Mouse (Mus musculus) layer of hippocampus, adult 9-11 months (tissue): ENCODE data around the gene Rab11fip3.
A peak's percentile ranks its signal among the peaks of the same experiment; 100 is the strongest.
"Not testable (repeated sequence)": the region's sequence is repeated elsewhere in the genome, so short reads cannot be mapped to it uniquely, and the experiment has no call there.

ENCODE experiments used
- DNase-seq: peaks from one replicate; pipeline ENCODE4 v3.0.0; 2022

The Rab11fip3 gene

DNA sequence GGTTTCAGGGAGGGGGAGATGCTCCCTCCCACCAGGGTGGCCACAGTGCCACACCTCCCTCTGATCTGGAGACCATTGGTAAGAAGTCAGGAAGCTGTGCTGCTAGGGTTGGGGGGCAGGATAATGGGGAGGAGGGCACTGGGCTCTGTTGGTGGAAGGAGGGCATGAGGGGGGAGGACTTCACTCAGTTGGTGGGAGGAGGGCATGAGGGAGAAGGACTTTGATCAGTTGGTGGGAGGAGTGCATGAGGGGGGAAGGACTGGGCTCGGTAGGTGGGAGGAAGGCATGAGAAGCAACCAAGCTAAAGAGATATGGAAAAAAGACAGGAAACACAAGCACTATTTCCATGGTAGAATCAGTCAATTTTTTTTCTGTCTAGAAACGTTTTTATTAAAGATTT lies 11.5 kb upstream of the Rab11fip3 start:
- no peak for DNase-seq

DNA sequence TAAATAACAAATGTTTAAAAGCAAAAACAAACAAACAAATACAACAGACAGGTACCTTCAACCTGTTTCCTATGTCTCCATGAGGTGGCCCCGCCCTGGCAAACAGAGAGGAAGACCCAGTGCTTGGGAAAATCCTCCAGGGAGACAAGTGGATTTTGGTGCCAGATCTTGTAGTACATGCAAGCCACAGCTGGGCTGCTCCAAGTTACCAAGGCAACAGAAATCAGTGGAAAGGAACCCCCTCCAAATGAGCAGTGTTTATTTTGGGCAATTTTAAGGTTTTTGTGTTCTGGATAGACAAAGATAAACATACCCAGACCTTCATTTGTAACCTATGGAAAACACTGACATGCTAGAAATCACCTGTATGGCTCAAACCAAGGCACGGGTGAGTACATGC lies 9.5 kb upstream of the Rab11fip3 start:
- peak; percentile 38 for DNase-seq

DNA sequence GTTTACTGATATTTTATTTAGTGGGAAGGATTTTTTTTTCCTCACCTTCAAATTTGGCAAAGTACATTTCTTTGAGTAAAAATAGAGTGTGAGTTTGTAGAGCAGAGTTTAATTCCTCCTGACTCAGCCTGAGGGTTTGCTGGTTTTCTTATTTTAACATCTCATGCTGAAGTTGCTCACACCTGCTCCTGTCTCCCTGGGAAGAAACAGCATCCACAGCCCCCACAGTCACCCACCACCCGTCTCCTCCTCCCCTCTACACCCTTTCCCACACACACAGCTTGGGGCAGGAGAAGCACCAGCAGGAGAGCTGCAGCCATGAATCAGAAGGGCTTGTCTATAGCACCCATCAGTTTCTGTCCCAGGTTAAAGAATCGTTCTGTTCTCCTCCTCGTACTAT lies 5.9 kb upstream of the Rab11fip3 start:
- DNase-seq = peak; percentile 51

DNA sequence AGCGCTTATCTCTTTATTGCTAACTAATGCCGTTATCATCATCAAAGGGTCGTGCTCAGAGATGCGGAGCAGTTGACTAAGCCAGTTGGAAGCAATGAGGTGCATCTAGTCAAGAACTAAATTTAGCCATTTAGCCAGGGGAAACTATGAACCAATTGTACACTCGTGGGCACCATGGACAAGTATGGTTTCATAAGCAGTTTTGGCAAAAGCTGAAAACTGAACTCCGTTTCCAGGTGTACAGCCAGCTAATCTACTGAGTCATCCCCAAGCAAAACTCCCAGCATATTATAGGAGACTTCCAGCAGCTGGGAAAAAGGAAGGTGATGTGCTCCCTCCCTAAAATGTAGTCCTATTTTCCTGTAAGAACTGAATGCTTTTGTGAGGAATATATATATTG lies 781 bp upstream of the Rab11fip3 start:
- DNase-seq = no peak

DNA sequence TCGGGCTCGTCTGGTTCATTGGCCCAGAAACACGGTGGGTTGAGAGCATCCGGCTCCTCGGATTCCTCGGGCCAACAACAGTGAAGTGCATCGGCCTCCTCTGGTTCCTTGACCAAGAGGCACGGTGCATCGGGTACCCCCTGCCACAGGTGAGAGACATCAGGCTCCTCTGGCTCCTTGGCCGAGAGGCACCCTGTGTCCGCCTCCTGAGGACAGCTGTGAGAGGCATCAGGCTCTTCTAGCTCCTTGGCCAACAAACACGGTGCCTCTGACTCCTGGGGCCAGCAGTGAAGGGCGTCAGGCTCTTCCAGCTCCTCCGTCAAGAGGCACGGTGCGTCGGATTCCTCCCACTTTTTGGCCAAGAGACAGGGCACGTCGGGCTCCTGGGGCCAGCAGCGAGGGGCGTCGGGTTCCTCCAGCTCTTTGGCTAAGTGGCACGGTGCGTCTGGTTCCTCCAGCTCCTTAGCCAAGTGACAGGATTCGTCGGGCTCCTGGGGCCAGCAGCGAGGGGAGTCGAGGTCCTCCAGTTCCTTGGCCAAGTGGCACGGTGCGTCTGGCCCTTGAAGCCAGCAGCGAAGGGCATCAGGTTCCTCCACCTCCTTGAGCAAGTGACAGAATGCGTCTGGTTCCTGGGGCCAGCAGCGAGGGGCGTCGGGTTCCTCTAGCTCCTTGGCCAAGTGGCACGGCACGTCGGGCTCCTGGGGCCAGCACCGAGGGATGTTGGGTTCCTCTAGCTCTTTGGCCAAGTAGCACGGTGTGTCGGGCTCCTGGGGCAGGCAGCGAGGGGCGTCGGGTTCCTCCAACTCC lies 1.1 kb downstream of the Rab11fip3 start:
- DNase-seq = no peak

DNA sequence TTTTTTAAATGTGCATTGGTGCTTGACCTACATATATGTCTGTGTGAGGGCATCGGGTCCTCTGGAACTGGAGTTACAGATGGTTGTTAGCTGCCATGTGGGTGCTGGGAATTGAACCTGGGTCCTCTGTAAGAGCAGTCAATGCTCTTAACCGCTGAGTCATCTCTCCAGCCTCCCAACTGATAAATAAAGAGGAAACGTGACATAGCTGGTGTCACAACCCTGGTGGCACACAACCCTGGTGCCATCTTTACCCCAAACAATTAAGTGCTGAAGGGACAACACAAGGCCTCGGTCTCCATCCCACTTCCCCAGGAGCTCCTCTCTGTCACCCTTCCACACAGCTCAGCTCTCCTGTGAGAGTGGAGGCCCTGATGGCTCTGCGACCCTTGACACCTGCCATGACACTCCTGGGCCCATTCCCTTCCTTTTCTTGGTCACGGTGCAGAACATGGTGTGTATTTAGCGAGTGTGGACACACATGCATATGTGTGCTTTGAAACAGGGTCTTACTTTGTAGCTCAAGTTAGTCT lies 2.8 kb downstream of the Rab11fip3 start:
- no peak for DNase-seq

DNA sequence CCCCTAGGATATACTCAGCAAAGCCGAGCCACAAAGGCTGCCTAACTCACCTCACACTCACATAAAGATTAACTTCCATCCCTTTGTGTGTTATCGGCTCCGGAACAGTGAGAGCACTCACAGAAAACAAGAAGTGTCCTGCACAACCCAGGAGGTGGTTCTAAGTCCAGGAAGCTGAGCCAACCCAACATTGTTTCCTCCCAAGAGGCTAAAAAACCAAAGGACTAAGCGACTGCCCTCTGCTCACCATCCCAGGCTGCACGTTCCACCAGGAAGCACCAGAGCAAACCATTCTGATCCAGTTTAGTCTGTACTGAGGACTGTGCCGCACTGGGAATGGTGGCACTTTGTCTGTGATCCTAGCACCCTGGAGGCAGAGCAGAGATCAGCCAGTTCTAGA lies 4.4 kb downstream of the Rab11fip3 start:
- DNase-seq = no peak

DNA sequence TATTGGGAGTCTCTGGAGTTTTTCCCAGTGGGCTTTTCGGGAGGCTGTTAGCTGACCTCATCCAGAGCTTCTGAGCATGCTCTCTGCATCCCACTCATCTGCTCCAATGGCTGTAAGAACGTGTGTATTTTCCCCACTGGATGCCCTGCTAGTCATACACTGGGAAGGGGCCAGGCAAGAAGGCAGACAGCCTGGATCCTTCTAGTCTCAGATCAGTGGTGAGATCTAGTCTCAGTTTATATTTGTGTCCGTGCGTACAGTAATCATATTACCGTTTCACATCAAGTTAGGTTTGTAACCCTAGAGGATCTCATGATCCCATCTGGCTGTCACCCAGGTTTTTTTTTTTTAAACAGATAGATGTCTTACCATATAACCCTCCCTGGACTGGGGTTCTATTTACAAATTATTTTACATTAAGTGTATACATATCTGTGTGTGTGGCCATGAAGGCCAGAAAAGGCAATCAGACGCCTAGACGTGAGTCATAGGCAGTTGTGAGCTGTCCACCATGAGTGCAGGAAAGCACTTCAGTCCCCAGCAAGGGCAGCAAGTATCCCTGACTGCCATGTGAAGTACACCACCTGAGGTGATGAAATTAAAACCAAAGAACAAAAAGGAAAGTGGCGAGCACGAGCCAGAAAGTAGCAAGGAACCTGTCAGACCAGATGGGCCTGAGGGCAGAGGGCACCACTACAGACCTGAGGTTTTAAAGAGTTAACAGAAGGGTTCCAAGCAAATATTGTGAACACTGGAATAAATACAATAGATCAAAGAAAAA lies 11.4 kb downstream of the Rab11fip3 start:
- no peak for DNase-seq

DNA sequence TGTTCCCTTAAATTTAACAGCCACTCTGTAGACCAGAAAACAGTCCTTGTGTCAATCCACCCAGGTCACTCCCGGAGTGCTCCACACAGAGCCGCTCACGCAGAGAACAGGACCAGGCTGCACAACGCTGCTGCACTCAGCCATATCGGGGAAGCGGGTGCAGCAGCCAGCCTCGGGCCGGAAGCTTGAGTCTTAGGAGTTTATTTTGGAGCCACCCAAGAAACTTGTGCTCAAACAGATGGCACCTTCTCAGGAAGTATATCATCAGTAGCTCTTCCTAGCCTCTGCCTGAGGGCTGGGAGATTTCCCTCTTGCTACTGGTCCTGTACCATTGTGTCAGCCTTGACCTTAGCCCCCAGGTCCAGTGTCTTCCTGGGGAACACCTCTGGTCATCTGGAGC lies 12.1 kb downstream of the Rab11fip3 start:
- peak; percentile 39 for DNase-seq

DNA sequence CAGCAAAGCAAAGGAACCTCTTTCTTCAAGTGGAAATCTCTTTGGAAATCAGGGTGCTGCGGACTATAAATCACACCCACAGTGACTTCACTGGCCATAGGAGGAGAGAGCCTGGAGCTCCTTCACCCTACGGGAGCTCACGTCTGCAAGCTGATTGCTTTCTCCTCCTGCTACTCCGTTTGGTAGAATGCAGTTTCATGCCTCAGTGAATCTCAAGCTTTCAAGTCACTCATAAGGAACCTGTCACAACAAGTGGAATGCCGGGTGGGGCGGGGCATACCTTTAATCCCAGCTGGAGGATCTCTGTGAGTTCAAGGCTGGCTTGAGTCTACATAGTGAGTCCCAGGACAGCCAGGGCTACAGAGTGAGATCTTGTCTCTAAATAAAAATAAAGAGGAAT lies 14.2 kb downstream of the Rab11fip3 start:
- no peak for DNase-seq

DNA sequence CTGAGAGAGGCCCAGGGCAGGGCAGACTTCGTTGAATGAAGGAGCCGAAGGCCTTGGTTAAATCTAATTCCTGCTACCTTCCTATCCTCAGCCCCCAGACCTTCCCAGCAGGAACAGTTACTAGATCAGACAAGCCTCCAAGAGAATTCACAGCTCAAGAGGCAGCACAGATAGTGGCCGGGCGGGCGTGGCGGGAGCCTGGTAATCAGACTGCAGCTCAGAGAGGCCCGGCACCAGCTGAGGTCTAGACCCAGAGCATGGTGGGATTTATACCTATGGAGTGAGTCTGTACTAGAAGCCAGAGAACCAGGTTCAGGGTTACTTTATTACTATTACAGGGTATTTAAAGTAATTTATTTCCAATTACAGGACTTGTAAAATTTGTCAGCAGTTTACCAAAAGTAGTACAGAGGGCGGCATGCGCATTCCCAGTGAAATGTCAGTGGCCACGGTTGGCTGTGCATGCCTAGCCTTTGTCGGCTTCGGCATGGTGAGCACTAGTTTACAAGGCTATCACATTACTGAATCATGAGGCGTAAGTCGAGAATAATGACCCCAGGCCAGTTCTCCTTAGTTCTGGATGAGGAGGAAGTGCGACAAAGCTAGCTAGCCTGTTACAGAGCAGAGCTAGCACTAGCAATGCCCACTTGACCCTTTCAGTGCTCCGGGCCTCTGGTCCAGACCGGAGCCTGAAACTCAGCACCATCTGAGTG lies 15.1 kb downstream of the Rab11fip3 start:
- DNase-seq = no peak

DNA sequence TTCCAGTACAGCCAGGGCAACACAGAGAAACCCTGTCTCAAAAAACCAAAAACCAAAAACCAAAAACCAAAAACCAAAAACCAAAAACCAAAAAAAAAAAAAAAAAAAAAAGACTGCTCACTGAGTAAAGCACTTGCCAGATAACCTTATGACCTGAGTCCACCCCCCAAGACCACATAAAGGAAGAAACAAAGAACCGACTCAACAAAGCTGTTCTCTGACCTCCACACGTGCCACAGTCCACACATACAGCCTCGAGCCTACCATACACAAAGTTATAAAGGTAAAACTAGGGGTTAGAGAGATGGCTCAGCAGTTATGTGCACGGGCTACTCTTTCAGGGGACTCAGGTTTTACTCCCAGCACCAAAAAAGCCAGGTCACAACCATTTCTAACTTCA lies 16.6 kb downstream of the Rab11fip3 start:
- DNase-seq = no peak

DNA sequence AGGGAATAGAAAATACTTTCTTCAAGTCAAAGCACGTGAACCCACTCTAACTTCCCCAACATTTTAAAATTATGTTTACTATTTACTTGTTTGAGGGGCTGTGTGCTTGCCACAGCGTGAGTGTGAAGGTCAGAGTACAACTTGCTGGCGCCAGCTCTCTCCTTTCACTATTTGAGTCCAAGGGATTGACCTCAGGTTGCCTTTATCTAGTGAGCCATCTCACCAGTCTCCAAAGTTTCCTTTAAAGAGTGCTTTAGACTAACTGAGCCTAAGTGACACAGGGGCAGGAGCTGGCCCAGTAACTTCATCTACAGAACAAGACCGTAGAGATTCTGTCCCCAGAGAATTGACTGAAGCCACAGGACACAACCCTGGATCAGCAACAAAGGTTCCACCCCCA lies 17.3 kb downstream of the Rab11fip3 start:
- no peak for DNase-seq

DNA sequence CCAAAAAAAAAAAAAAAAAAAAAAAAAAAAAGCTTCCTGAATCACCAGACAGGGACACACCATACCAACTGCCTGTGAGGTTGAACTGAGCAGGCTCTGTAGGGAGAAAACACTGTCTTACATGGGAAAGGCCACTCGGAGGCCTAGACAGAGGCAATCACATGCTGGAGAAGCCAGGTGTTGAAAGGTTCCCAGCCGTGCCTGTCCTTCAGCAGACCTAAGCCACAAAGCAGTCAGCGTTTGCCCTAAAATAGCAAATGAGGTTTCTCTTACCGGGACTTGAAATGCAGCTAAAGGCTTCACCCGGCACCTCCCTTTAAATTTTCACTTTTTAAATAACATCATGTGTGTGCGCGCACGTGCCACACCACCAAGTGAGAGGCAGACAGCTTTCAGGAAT lies 21.2 kb downstream of the Rab11fip3 start:
- no peak for DNase-seq

DNA sequence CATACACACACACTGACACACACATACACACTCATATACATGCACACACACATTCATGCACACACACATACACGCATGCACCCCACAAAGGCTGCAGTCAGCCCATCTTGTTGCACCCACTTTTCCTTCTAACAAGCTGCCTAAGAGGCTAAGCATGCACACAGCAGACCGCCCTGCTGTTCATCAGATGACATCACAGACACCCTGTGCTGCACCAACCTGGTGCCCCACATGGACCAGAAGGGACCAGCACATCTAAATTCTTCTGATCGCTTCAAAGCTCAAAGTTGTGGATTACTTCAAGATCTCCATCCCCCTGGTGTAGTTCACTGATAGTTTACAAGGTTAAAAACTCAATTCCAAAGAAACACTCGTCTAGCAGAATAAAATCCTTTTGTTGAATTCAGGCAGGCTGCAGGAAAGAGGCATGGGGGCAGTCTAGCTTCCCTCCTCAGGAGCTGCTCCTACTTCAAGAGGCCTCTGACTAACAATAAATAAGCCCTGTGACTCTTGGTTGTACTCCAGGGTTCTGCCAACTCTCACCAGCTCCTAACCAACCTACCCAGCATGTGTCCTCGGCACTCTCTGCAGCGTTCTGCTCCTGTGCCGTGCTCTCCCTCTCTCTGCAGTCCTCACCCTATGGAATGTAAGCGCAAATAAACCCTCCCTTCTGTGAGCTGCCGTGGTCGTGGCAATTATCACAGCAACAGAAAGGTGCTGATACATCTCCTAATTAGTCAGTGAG lies 22.9 kb downstream of the Rab11fip3 start:
- DNase-seq = peak; percentile 51

DNA sequence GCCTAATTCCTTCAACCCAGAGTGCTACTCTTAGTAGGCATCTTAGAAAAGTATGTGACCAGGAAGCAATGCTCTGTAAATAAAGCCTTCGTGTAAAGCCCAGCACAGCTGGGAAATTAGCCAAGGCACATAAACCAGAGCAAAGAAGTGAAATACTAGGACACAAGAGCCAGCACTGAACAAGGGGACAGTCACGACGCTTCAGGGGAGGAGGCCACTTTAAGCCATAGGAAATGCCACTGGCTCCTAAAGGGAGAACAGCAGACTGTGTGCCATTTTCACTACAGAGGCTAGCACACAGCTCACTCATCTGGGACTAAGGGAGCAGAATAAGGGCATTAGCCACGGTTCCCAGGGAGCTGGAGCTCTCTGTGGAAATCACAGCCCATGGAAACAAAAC lies 24.1 kb downstream of the Rab11fip3 start:
- DNase-seq = no peak

DNA sequence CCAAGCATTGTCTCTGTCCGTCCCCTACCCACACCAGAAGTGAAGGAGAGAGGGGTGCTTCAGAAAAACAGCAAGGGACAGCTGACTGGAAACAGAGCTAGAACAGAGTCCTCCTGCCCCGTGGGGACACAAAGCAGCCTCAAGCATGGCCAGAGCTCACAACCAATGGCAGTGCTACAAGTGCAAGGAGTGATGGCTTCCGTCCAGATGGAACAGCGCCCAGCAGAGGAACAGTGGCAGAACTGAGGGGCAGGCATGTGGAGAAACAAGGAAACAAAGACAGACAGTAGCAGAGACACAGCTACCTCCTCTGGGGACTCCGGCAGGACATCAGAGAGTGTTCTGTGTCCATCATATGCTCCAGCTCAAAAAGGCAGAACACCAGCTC lies 26.1 kb downstream of the Rab11fip3 start:
- peak; percentile 89 for DNase-seq

DNA sequence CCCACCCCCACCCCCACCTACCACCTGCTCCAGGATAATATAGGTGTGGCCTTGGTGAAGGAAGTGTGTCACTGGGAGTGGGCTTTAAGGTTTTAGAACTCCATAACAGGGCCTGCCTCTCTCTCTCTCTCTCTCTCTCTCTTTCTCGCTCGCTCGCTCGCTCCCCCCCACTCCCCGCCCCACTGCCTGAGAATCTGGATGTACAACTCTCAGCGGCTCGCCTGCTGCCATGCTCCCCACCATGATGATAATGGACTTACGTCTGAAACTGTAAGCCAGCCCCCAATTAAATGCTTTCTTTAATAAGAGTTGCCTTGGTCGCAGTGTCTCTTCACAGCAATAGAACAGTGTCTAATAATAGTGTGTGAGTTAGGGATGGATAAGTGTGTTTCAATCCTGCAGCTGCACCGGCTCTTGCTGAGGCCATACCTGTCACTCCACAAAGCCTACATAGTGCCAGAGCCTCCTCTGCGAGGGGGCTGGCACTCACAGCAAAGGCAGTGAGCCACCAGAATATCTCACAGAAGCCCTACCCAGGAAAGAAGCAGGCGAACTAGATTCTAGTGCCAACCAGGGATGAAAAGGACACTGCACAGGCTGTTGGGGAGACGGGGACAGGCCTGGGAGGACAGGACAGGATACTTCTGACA lies 26.6 kb downstream of the Rab11fip3 start:
- peak; percentile 27 for DNase-seq

DNA sequence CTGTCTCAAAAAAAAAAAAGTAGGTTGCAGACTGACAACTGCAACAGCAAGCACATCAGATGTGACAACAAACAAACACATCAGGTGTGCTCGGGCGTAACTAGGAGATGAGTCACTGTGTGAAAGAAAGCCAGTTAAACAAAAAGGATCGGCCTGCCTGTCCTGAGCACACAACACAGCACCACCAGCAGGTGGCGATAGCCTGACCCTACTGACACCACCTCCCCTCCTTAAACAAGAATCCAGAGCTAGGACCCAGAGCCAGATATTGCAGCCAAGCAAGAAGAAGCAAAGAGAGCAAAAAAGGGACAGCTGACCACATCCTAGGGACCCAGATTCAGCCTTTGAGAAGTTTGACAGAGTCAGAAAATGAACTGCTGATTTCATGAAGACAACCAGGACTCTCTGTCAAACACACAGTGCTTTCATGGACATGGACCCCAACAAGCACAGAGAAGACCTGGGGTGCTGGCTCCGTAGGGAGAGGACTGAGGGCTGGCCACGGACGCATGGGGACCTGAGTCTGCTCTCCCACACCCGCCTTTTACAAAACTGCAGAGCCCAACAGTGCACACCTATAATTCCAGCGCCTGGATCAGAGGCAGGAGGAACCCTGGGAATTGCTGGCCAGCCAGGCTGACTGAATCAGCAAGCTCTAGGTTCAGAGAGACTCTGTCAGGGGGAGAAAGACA lies 28.1 kb downstream of the Rab11fip3 start:
- peak; percentile 72 for DNase-seq

DNA sequence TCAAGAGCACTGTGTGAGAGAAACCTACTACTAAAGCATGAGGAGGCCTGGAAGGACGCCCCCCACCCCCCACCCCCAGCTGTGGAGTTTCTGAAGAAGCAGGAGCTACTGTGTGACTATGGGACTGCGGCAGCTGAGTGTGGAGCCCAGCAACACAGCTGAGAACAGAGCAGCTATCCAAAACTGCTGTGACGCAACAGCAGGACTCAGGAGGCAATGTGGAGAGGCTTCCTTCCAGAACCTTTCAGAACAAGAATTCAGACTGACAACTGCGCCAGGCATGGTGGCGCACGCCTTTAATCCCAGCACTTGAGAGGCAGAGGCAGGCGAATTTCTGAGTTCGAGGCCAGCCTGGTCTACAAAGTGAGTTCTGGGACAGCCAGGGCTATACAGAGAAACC lies 28.6 kb downstream of the Rab11fip3 start:
- DNase-seq = not testable (repeated sequence)

DNA sequence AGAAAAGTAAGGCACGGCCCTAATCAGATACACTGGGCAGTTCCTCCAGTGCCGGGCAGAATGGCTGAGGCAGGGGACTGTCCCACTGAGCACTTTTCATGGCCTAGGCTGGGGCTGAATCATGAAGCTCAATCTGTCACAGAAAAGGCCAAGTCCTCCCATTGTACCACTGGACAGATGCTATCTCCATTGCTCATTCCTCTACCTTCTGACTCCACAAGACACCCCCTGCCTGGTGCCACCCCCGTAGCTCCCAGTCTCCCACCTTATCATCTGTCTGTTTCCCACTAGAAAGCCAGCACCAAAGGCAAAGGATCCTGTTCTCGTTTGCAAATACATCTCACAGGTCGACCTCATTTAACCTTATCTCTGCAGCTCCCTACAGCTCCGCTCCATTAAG lies 37.3 kb downstream of the Rab11fip3 start:
- DNase-seq = peak; percentile 25

DNA sequence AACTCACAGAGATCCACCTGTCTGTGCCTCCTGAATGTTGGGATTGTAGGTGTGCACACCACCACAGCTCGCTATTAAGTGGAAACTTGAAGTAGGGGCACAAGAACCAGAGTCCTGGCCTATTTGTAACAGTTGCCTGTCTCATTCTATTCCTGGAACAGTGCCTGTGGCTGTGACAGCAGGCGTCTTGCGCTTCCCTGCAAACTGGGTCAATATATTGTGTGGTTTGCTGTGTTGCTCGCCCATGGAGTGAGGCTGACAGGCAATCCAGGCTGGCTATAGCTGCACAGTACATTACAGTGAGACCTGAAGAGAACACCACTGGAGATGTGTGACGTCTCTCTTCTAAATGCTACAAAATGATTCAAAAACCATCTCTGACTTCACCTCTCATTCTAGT lies 37.8 kb downstream of the Rab11fip3 start:
- DNase-seq = peak; percentile 32
